Mouse (Mus musculus): ENCODE measurements around the gene Vcan. TPM values are rescaled to one million over a fixed set of nuclear protein-coding genes. Genes with fewer than 3 reads are reported as not detected.
"Not testable (repeated sequence)": the region's sequence is repeated elsewhere in the genome, so short reads cannot be mapped to it uniquely, and the experiment has no call there.

The Vcan gene
- 0.63 and 1.5 TPM in 2 replicates for polyA plus RNA-seq (2012; rRNA removed)

GRCm38 (mm10) chr13:89741766-89742685 is at the start of gene Vcan:
Gene Vcan (minus strand): TSS chr13:89742509.
- no peak for DNase-seq (ENCODE audit: low read depth, low spot score)
- 1% methylated on average over 40 of the region's 40 CpGs for WGBS

GRCm38 (mm10) chr13:89791475-89791874 is 49.2 kb upstream of the Vcan start:
- no peak for DNase-seq (ENCODE audit: low read depth, low spot score)
- 16% methylated on average over 5 of the region's 5 CpGs for WGBS

GRCm38 (mm10) chr13:89782886-89783285 is 40.6 kb upstream of the Vcan start:
- DNase-seq (ENCODE audit: low read depth, low spot score): no peak

GRCm38 (mm10) chr13:89780276-89780675 is 38.0 kb upstream of the Vcan start:
- no peak for DNase-seq (ENCODE audit: low read depth, low spot score)
- 84% methylated on average over 3 of the region's 3 CpGs for WGBS

More at GRCm38 (mm10) chr13:89782886-89783285, 40.6 kb upstream of the Vcan start:
- 7% methylated on average over 2 of the region's 2 CpGs for WGBS

- no peak for DNase-seq (ENCODE audit: low read depth, low spot score)
- WGBS: 59% methylated on average over 7 of the region's 7 CpGs
These were observed 37.1 kb upstream of the Vcan start for GRCm38 (mm10) chr13:89779208-89779911.

- no peak for DNase-seq (ENCODE audit: low read depth, low spot score)
- WGBS: 79% methylated on average over 1 of the region's 1 CpGs
These were observed 35.5 kb upstream of the Vcan start for GRCm38 (mm10) chr13:89777764-89778163.

GRCm38 (mm10) chr13:89777146-89777545 is 34.8 kb upstream of the Vcan start:
- no peak for DNase-seq (ENCODE audit: low read depth, low spot score)
- WGBS: 65% methylated on average over 1 of the region's 1 CpGs

GRCm38 (mm10) chr13:89766551-89766950 is 24.2 kb upstream of the Vcan start:
- 77% methylated on average over 1 of the region's 1 CpGs for WGBS

GRCm38 (mm10) chr13:89765966-89766365 is 23.7 kb upstream of the Vcan start:
- WGBS: 77% methylated on average over 3 of the region's 3 CpGs
- DNase-seq (ENCODE audit: low read depth, low spot score): no peak

More at GRCm38 (mm10) chr13:89766551-89766950, 24.2 kb upstream of the Vcan start:
- no peak for DNase-seq (ENCODE audit: low read depth, low spot score)

GRCm38 (mm10) chr13:89762339-89762738 is 20.0 kb upstream of the Vcan start:
- 73% methylated on average over 3 of the region's 3 CpGs for WGBS

GRCm38 (mm10) chr13:89756347-89756746 is 14.0 kb upstream of the Vcan start:
- no peak for DNase-seq (ENCODE audit: low read depth, low spot score)

More at GRCm38 (mm10) chr13:89762339-89762738, 20.0 kb upstream of the Vcan start:
- DNase-seq (ENCODE audit: low read depth, low spot score): no peak

GRCm38 (mm10) chr13:89750562-89750961 is 8.3 kb upstream of the Vcan start:
- WGBS: 33% methylated on average over 3 of the region's 3 CpGs
- DNase-seq (ENCODE audit: low read depth, low spot score): not testable (repeated sequence)

- 76% methylated on average over 8 of the region's 8 CpGs for WGBS
These were observed 892 bp upstream of the Vcan start for GRCm38 (mm10) chr13:89743201-89743600.

GRCm38 (mm10) chr13:89742686-89743200 is 434 bp upstream of the Vcan start:
- no peak for DNase-seq (ENCODE audit: low read depth, low spot score)
- WGBS: 29% methylated on average over 15 of the region's 15 CpGs

More at GRCm38 (mm10) chr13:89743201-89743600, 892 bp upstream of the Vcan start:
- no peak for DNase-seq (ENCODE audit: low read depth, low spot score)

GRCm38 (mm10) chr13:89741116-89741551 is 1.2 kb downstream of the Vcan start:
- 1% methylated on average over 14 of the region's 14 CpGs for WGBS
- no peak for DNase-seq (ENCODE audit: low read depth, low spot score)

- DNase-seq (ENCODE audit: low read depth, low spot score): peak; percentile 56
- under 1% methylated on average over 33 of the region's 33 CpGs for WGBS
These were observed 1.8 kb downstream of the Vcan start for GRCm38 (mm10) chr13:89740243-89741115.

- WGBS: under 1% methylated on average over 24 of the region's 24 CpGs
These were observed 2.5 kb downstream of the Vcan start for GRCm38 (mm10) chr13:89739696-89740242.

GRCm38 (mm10) chr13:89738776-89739695 is 3.3 kb downstream of the Vcan start:
- WGBS: 4% methylated on average over 31 of the region's 31 CpGs
- DNase-seq (ENCODE audit: low read depth, low spot score): peak; percentile 62

More at GRCm38 (mm10) chr13:89739696-89740242, 2.5 kb downstream of the Vcan start:
- no peak for DNase-seq (ENCODE audit: low read depth, low spot score)

Measured in large intestine, adult 2 months (tissue).